Mouse (Mus musculus): ENCODE data around the gene Pole3.
"Not testable (repeated sequence)": the region's sequence is repeated elsewhere in the genome, so short reads cannot be mapped to it uniquely, and the experiment has no call there.

The Pole3 gene

DNA sequence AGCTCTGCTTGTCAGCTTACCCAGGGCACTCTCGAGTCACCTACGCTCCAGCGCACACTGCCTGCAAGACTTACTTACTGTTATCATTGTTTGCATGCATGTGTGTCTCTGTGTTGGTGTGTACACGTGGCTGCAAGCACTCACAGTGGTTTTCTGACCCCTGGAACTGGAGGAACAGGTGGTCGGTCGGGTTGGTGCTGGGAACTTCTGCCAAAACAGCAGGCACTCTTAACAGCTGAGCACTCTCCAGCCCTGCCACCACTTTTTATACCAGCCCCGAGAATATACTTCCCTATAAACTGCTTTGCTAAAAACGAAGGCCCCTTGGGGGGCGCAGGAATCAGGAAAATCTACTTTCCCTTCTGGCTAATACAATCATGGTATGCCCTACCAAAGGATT is 30.6 kb downstream of the Pole3 start:
- DNase-seq (ENCODE audit: extremely low read depth, low read depth, low spot score), result no peak

DNA sequence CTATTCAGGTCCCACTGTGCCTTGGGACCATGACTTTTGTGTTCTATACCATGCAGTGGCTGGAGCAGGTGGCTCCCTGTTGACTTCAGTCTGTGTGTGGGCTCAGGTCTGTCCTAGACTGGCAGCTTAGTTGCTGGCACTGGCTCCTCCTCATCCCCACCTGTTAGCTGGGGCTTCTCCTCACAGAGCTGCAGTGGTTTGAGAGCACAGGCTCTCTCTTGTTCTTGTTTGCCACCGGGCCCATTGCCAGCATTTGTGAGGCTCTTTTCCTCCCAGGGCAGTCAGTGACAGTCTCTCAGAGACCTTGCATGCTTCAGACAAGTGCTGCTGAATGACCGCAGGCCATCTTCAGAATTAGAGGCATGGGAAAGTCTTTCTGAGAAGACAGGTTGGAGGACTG is 32.2 kb downstream of the Pole3 start:
- no peak for DNase-seq (ENCODE audit: extremely low read depth, low read depth, low spot score)

DNA sequence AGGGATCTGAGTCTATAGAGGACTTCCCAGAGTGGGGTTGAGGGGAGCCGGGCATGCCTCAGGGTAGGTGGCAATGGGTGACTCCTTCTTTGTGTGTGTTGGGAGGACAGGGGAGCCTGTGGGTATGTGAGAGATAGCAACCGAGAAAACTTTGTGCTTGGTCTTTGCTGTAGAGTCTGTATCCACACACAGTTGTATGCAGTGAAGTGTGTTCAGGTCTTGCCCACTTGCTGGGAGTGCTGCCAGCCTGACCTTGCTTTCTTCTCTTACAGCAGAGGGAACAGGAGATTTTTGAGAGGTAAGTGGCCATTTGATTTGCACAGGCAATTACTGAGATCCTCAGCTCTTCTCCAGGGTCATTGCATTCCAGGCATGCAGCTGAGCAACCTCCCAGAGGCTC is 37.0 kb downstream of the Pole3 start:
- no peak for DNase-seq (ENCODE audit: extremely low read depth, low read depth, low spot score)

DNA sequence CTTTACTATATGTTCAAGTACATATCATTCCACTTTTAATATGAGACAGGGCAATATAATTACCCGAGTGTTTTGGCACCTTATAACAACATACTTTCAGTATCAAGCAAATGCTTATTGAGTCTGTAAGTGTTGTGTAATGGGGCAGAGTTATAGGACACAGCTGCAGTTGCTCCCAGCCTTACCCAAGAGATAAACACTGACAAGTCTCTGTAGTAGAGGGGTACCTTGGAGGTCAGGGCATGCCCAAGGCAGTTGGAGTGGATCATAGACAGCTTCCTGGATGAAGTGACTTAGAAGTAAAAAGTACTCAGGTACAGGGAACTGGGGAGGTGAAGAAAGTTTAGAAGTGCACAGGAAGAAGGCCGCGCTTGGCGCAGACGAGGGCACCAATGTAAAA is 37.7 kb downstream of the Pole3 start:
- DNase-seq (ENCODE audit: extremely low read depth, low read depth, low spot score), result no peak

DNA sequence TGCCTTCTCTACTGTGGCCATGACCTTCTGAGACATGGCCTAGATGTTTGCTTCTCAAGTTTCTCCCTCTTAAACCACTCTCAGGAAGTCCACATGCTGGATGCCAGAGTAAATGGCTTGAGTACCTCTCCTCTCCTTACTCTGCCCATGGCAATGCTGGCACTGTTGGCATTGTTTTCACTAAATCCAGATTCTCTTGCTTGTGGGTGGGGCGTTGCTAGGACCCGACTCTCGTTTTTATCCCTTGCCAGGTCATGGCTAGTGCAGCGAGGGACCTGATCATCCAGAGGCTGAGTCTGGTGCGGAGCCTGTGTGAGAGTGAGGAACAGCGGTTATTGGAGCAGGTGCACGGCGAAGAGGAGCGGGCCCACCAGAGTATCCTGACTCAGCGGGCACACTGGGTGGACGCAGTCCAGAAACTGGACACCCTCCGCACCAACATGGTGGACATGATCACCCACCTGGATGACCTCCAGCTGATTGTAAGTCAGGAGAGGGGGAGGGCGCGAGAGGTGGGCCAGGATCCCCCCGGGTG is 38.6 kb downstream of the Pole3 start:
- no peak for DNase-seq (ENCODE audit: extremely low read depth, low read depth, low spot score)

DNA sequence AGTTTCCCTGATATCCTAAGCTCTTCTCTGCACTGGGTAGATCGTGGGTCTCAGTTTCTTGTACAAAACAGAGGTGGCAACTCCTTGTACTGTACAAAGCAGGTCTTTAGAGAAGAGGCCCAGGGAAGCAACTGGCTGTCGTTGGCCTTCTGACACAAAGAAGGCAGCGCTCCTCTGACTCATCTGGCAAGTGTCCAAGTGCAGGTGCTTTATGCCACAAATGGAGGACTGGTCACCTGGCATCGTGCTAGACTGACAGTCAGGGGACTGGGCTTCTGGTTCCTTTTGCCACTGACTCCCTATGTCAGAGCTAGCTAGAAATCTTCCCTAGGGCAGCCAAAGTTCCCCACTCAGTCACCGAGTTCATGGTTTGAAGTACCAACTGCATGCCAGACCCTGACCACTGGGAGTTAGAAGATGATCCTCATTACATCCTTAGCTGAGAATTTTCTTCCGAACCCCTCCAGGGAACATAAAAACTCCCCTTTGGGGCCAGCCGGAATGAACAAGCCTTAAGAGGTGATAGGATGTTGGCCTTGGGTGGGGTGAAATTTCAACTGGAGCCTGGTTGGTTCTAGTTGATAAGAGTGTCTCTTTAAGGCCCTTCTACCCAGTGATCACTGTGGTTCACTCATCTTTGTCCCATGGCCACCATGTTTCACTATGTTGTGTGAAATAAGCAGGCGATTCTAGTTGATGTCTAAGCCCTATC is 39.3 kb downstream of the Pole3 start:
- DNase-seq (ENCODE audit: extremely low read depth, low read depth, low spot score), result no peak

DNA sequence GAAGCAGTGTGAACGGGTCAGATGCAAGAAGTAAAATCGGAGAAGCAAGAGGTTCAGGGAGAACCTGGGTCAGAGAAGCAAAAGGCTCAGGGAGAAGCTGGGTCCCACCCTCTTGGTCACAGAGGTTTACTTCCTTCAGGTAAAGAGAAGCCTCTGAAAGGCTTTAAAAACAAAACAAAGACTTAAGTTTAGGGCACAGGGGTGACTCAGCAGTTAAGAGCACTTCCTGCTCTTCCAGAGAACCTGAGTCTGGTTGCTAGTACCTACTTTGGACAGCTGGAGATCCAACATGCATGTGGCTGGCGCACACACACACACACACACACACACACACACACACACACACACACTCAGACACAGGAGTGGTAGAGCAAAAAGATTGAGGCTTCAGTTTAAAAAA is 39.9 kb downstream of the Pole3 start:
- no peak for DNase-seq (ENCODE audit: extremely low read depth, low read depth, low spot score)

DNA sequence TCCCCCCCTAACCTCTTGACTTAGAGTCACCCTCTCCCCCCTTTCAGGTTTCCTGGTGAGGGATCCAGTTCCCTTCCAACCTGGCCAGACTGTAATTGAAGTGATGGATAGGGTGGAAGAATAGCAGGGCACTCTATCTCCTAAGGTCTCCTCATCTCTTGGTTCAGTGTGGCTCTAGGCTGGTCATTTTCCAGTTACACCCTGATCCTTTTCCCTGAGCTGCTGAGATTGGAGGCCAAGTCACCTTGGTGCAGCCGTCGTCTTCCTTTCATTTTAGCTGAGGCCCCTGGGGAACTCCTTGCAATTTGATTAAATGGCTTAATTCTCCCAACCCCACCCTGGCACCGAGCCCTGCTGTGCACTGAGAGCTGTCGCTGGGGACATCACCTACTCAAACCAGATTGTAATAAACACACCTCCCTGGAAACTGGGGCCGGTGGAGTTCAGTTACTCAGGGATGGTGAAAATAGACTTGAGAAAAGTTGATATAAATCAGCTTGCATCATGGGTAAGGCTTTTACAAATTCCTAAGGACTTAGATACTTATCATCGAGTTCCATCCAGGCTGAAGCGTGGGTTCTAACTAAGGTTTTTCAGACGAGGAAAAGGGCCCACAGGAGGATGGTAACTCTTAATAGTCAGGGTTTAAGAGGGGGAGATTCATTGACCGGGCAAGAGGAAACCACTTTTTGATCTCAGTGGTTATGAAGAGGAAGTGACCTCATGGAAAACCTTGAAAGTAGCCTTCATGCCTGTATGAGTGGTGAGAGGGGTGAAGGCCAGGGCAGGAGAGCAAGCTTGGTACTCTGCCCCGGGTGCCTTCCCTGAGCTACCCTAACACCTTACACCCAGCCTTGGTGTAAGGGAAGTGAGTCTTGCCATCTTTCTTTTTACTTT is 43.9 kb downstream of the Pole3 start:
- no peak for DNase-seq (ENCODE audit: extremely low read depth, low read depth, low spot score)

DNA sequence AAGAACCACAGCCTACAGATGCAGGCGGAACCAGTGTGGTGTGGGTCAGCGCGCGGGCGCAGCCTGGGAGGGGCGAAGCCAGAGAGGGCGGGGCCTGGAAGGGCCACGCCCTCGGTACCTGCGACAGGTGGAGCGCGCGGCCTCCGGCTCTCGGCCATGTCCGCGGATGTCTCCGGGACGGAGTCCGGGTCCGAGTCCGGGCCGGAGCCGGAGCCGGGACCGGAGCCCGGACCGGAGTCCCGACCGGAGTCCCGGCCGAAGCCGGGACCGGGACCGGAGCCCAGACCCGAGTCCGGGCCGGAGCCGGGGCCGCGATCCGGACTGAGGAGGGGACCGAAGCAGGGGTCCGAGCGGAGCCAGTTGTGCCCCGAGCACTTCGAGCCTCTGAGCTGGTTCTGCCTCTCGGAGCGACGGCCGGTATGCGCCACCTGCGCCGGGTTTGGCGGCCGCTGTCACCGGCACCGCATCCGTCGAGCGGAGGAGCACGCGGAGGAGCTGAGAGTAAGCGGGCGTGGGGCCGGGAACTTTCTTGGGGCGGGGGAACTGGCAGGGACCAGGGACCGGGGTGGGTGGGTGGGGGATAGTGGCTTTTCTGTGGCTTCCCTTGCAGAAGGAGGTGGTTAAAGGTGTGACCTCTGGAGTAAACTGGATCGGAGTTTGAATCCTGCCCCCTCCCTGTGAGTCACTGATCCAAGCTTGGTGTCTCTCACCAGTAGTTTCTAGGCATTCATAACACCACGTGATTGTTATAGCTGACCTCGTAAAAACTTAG is 44.7 kb downstream of the Pole3 start, which contains the start of gene Bspry:
TSS of gene Bspry (plus strand) at position 117 of the 772 bp plus-strand sequence.
- DNase-seq (ENCODE audit: extremely low read depth, low read depth, low spot score), result no peak

DNA sequence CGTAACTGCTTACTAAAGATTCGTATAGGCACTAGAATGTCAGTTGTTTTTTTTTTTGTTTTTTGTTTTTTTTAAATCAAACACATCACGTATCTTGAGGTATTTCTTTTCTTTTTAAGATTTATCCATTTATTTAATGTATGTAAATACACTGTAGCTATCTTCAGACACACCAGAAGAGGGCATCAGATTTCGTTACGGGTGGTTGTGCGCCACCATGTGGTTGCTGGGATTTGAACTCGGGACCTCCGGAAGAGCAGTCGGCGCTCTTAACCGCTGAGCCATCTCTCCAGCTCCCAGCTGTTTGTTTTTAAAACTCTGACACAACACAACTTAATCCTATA is 45.3 kb downstream of the Pole3 start:
- not testable (repeated sequence) for DNase-seq (ENCODE audit: extremely low read depth, low read depth, low spot score)

DNA sequence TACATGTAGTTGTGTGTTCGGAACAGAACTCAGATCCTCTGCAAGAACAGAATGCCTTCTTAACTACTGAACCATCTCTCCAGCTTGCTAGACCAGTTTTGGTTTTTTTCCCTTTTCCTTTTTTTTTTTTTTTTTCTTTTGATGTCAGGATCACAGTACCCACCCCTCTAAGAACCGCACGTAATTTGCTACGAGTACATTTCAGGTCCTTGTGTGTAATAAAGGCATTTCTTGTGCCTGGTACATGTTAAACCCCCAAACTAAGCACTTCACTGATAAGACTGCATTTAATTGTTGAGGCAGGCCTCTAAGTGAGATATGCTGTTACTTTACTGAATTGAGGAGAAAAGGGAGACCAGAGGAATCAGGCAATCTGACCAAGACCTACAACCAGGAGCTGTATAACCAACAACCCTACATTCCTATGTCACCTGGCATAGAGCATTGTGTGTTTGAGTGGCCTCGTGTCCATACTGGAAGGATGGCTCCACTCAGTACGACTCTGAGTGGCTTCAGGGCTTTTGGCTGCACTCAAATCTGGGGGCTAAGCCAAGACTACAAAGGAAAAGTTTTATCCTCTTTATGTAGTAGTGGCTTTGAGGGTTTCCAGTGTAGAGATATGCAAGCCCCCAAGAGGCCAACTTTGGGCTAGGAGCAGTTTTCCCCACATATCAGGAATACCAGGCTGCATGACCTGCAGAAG is 47.2 kb downstream of the Pole3 start:
- no peak for DNase-seq (ENCODE audit: extremely low read depth, low read depth, low spot score)

DNA sequence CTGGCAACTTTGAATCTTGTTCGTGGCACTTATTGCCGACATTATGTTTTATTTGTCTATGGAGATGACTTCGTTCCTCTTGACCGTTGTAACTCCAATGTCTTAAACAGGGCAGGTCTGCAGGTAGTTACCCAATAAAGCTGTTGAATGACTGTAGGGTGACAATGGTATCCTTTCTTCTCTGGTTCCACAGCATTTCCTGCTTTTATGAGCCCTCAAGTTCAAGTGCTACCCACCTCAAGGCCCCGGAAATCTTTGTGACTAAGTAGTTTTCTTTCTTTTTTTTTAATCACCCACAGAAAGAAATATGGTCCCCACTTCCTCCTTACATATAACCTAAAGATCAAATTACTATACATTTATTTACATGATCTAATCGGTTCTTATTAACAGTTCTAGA is 49.1 kb downstream of the Pole3 start:
- no peak for DNase-seq (ENCODE audit: extremely low read depth, low read depth, low spot score)

DNA sequence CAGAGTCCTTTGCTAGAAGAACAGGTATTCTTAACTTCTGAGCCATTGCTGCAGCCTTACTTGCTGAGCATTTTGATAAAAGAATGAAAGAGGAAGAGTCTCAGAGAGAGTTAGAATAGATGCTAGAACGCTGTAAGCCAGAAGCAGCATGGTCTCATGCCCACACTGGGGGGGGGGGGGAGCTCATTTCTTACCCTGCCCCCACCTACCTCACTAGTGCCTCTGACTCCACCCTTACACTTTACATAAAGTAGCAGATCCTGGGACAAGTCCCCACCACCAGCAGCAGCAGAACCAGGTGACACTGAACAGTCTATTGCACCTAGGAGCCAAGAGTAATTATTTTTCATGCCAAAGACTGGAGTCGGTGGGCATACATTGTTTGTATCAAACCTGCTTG is 49.7 kb downstream of the Pole3 start:
- DNase-seq (ENCODE audit: extremely low read depth, low read depth, low spot score), result no peak
